Mouse (Mus musculus): ENCODE data around the gene Gm45837. TPM values are rescaled to one million over a fixed set of nuclear protein-coding genes. Genes with fewer than 3 reads are reported as not detected.

Gm45837 gene
- polyA plus RNA-seq, 2 experiments: not detected

- 5% methylated on average over 27 of the region's 27 CpGs for WGBS (ENCODE audit: insufficient replicate concordance)
- DNase-seq (ENCODE audit: low read depth in 3 of 3, low spot score in 3 of 3) (no peak), ATAC-seq (ENCODE audit: insufficient read depth) (no peak)
- Histone ChIP-seq H3K9ac (replicated peaks) (no peak overlapping the region), H3K27ac (no peak overlapping the region), H3K4me3 (ENCODE audit: insufficient read depth in 1 of 2, low read depth in 2 of 2, low read length in 2 of 2) (no peak overlapping the region), H3K36me3 (replicated peaks; ENCODE audit: control insufficient read depth, insufficient read depth, low read depth) (no peaks in the 10 kb centered on the region), H3K9me3 (ENCODE audit: control insufficient read depth, low read length) (no peaks in the 10 kb centered on the region), H3K27me3 (ENCODE audit: control insufficient read depth, insufficient read depth, low read length) (no peaks in the 10 kb centered on the region; the same call in 1 of the 2 replicates), H3K4me1 (replicated peaks; ENCODE audit: control insufficient read depth in 2 of 2, insufficient read depth in 2 of 2, low read length in 1 of 2) (peaks cover 9 to 21% of the 10 kb centered on the region in 2 experiments; a peak in 3 of 4 replicates), H3K4me2 (ENCODE audit: low read depth) (no peak overlapping the region)
- no peak for TF ChIP-seq EP300 (IDR thresholded peaks at IDR 0.05; ENCODE audit: low read depth)
- no peak for TF ChIP-seq CTCF (IDR thresholded peaks at IDR 0.05; ENCODE audit: low read depth)
Observed at GRCm38 (mm10) chr7:101419013-101419770, 8.5 kb downstream of the Gm45837 start.

- Histone ChIP-seq H3K9me3 (ENCODE audit: control insufficient read depth, low read length) (no peaks in the 10 kb centered on the region), H3K36me3 (replicated peaks; ENCODE audit: control insufficient read depth, insufficient read depth, low read depth) (no peaks in the 10 kb centered on the region), H3K4me3 (ENCODE audit: insufficient read depth in 1 of 2, low read depth in 2 of 2, low read length in 2 of 2) (no peak within 1 kb of the TSS), H3K4me2 (ENCODE audit: low read depth) (peak within 1 kb of the TSS; percentile 21; the same call in 1 of the 2 replicates), H3K27ac (no peak within 1 kb of the TSS), H3K9ac (replicated peaks) (no peak within 1 kb of the TSS), H3K27me3 (ENCODE audit: control insufficient read depth, insufficient read depth, low read length) (no peaks in the 10 kb centered on the region; the same call in 1 of the 2 replicates), H3K4me1 (replicated peaks; ENCODE audit: control insufficient read depth in 2 of 2, insufficient read depth in 2 of 2, low read length in 1 of 2) (peaks cover 0 to 5% of the 10 kb centered on the region in 2 experiments; a peak in 2 of 4 replicates)
- ATAC-seq (ENCODE audit: insufficient read depth) (peak; percentile 76), DNase-seq (ENCODE audit: low read depth in 3 of 3, low spot score in 3 of 3) (peak; percentile 22 to 29 (median 27))
- 0 out of 2 replicates have a peak, but pooled peaks have one; percentile 40 for TF ChIP-seq EP300 (IDR thresholded peaks at IDR 0.05; ENCODE audit: low read depth)
- no peak for TF ChIP-seq CTCF (IDR thresholded peaks at IDR 0.05; ENCODE audit: low read depth)
- 7% methylated on average over 6 of the region's 6 CpGs for WGBS (ENCODE audit: insufficient replicate concordance)
Observed at GRCm38 (mm10) chr7:101421529-101421928, 10.8 kb downstream of the Gm45837 start, which contains the start of gene Pde2a. TSS of gene Pde2a (plus strand) at chr7:101421691.

GRCm38 (mm10) chr7:101422069-101422468 lies 11.4 kb downstream of the Gm45837 start:
- H3K9me3 ChIP-seq (ENCODE audit: control insufficient read depth, low read length): no peaks in the 10 kb centered on the region
- WGBS (ENCODE audit: insufficient replicate concordance): 35% methylated on average over 3 of the region's 3 CpGs
- DNase-seq (ENCODE audit: low read depth in 3 of 3, low spot score in 3 of 3): peak in 1 of 3 experiments; percentile 7
- H3K27me3 ChIP-seq (ENCODE audit: control insufficient read depth, insufficient read depth, low read length): no peaks in the 10 kb centered on the region; the same call in 1 of the 2 replicates
- TF ChIP-seq CTCF (IDR thresholded peaks at IDR 0.05; ENCODE audit: low read depth): no peak
- no peak for TF ChIP-seq EP300 (IDR thresholded peaks at IDR 0.05; ENCODE audit: low read depth)
- H3K4me3 ChIP-seq (ENCODE audit: insufficient read depth in 1 of 2, low read depth in 2 of 2, low read length in 2 of 2): no peak overlapping the region
- peak overlapping the region; percentile 21; the same call in 1 of the 2 replicates for H3K4me2 ChIP-seq (ENCODE audit: low read depth)
- no peak overlapping the region for H3K9ac ChIP-seq (replicated peaks)
- no peak for ATAC-seq (ENCODE audit: insufficient read depth)
- H3K4me1 ChIP-seq (replicated peaks; ENCODE audit: control insufficient read depth in 2 of 2, insufficient read depth in 2 of 2, low read length in 1 of 2): peaks cover 0 to 5% of the 10 kb centered on the region in 2 experiments; a peak in 2 of 4 replicates
- H3K36me3 ChIP-seq (replicated peaks; ENCODE audit: control insufficient read depth, insufficient read depth, low read depth): no peaks in the 10 kb centered on the region
- H3K27ac ChIP-seq: no peak overlapping the region

DNA sequence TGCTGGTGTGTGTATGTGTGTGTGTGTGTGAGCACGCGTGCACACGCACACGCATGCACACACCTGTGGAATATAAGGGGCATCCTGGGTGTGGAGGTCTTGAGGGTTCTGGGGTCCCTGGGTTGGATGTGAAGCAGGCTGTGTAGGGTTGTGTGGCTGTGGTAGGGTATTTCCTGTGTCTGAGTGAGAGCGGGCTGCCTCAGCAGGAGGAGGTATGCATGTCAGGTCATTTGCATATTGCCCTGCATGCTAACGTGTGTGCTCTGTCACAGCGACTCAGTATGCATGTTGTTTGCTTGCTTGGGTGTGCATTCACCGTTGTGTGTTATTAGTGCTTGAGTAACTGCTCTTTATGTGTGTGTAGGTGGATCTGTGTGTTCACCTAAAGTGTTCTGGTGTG lies 12.0 kb downstream of the Gm45837 start:
- 66% methylated on average over 8 of the region's 8 CpGs for WGBS (ENCODE audit: insufficient replicate concordance)
- Histone ChIP-seq H3K4me1 (replicated peaks; ENCODE audit: control insufficient read depth in 2 of 2, insufficient read depth in 2 of 2, low read length in 1 of 2) (peaks cover 0 to 5% of the 10 kb centered on the region in 2 experiments; a peak in 2 of 4 replicates), H3K9ac (replicated peaks) (no peak overlapping the region), H3K4me3 (ENCODE audit: insufficient read depth in 1 of 2, low read depth in 2 of 2, low read length in 2 of 2) (no peak overlapping the region), H3K27ac (no peak overlapping the region), H3K4me2 (ENCODE audit: low read depth) (no peak overlapping the region), H3K36me3 (replicated peaks; ENCODE audit: control insufficient read depth, insufficient read depth, low read depth) (no peaks in the 10 kb centered on the region), H3K9me3 (ENCODE audit: control insufficient read depth, low read length) (no peaks in the 10 kb centered on the region), H3K27me3 (ENCODE audit: control insufficient read depth, insufficient read depth, low read length) (no peaks in the 10 kb centered on the region; the same call in 1 of the 2 replicates)
- TF ChIP-seq CTCF (IDR thresholded peaks at IDR 0.05; ENCODE audit: low read depth) (no peak), EP300 (IDR thresholded peaks at IDR 0.05; ENCODE audit: low read depth) (no peak)
- no peak for DNase-seq (ENCODE audit: low read depth in 3 of 3, low spot score in 3 of 3)
- no peak for ATAC-seq (ENCODE audit: insufficient read depth)

DNA sequence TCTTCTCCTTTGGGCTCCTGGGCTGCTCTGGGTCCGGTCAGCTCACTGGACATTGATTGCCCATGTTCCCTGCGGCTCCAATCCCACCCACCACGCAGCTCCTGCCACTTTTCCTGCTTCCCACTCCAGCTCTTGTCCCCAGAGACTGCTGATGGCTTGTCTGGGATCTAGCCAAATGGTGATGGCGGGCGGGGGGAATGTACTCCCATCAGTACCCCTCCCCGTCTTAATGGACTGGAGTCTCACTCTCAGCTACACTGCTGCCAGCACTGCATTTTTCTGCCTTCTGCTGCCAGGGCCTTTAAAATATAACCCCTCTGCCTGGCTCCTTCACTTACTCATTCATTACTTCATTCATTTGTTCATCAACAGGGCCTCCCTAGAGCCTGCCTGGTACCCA lies 13.3 kb downstream of the Gm45837 start:
- TF ChIP-seq EP300 (IDR thresholded peaks at IDR 0.05; ENCODE audit: low read depth) (no peak), CTCF (IDR thresholded peaks at IDR 0.05; ENCODE audit: low read depth) (no peak)
- ATAC-seq (ENCODE audit: insufficient read depth) (no peak), DNase-seq (ENCODE audit: low read depth in 3 of 3, low spot score in 3 of 3) (no peak)
- Histone ChIP-seq H3K36me3 (replicated peaks; ENCODE audit: control insufficient read depth, insufficient read depth, low read depth) (no peaks in the 10 kb centered on the region), H3K27me3 (ENCODE audit: control insufficient read depth, insufficient read depth, low read length) (no peaks in the 10 kb centered on the region; the same call in 1 of the 2 replicates), H3K4me1 (replicated peaks; ENCODE audit: control insufficient read depth in 2 of 2, insufficient read depth in 2 of 2, low read length in 1 of 2) (peaks cover 0 to 5% of the 10 kb centered on the region in 2 experiments; a peak in 2 of 4 replicates), H3K4me2 (ENCODE audit: low read depth) (no peak overlapping the region), H3K9me3 (ENCODE audit: control insufficient read depth, low read length) (no peaks in the 10 kb centered on the region), H3K27ac (no peak overlapping the region), H3K4me3 (ENCODE audit: insufficient read depth in 1 of 2, low read depth in 2 of 2, low read length in 2 of 2) (no peak overlapping the region), H3K9ac (replicated peaks) (no peak overlapping the region)
- WGBS (ENCODE audit: insufficient replicate concordance): 53% methylated on average over 6 of the region's 6 CpGs

All from liver, embryonic 14.5 days (tissue).